Mouse (Mus musculus): ENCODE measurements around the gene Bcl2.
"Not testable (repeated sequence)": the region's sequence is repeated elsewhere in the genome, so short reads cannot be mapped to it uniquely, and the experiment has no call there.

Bcl2 gene

DNA sequence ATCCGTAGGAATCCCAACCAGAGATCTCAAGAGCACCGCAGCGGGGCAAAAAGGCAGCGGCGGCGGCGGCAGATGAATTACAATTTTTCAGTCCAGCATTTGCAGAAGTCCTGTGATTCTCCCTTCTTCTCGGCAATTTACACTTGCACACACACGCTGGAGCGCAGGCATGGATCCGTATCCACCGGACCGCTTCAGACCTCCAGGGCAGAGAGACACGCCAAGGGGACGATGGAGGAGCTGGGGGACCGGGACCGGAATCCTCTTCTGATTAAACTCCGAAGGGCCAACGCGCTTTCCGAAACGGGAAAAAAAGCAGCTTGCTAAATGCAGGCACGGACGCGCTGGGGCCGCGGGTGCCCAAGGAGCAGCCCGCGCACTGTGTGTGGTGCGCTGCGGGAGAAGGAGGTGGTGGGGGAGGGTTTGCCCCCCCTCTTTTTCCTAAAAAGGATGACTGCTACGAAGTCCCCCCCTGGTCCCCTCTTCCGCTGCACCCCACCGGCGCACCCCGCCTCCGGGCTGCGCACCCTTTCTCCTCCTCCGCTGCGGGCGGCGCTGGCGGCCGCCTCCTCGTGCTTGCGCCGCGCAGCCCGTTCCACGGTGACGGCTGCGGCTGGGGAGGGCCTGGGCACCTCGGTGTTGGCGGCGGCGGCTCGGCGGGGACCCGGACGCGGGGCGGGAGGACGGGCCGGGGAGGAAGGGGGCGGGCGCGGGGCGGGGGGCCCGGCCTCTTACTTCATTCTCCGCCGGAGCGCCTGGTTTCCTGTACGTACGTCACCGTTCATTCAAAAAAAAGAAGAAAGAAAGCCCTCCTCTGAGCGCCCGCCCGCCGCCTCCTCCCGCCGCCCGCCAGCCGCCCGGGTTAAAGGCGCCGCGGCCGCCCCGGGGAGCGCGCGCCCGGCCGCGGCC is at the start of gene Bcl2:
Gene Bcl2 (minus strand): TSS at position 654 of the 909 bp plus-strand sequence.
- DNase-seq (ENCODE audit: low spot score), result peak; percentile 53

DNA sequence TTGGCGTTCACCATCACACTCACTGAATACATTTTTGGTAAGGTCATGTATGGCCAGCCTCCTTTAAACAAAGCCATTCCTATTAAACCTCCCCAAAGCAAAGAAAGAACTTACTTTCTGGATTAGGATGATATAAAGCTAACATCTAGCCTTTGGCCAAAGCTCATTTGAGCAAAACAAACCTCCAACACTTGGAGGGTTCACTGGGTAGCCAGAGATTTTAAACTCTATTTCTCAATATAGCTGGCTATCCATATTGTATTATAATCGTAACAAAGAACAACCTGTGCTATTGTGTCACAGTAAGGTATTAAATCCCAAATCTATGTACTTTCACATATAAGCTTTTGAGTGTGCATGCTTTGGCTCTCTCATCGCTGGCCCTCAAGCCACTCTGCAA is 46.7 kb upstream of the Bcl2 start:
- no peak for DNase-seq (ENCODE audit: low spot score)

DNA sequence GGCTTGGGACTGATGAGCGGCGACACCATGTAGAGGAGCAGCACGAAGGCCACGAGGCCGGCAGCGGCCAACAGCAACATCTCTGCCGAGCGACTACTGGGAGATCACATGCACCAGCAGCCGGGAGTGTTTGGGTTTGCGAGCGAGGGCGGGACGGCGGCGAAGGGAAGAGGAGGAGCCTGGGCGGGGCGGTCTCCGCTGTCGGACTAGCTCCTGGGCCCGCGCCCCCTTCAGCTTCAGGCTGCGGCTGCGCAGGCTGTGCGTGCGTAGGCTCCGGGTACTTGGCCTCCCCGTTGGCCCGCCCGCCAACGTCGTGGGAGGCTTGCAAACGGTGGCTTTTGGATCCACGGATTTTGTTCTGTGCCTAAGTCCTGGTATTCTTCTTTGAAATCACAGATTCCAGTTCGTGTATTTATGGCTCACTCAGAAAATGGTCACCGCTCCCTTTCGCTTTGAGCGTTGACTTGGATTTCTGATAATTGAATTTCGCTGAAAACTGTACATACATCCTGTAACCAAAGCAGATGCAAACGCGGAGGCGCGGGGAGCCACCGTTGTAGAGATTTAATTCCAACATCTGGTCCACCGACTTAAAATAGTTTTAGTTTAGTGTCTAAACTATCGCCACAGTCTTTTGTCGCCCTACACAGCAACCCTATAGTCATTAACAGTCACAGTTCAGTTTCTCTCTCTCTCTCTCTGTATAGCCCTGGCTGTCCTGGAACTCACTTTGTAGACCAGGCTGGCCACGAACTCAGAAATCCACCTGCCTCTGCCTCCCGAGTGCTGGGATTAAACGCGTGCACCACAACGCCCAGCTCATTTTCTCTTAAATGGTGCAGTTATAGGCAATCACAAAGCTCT is 45.7 kb upstream of the Bcl2 start, which contains the start of gene Kdsr:
Gene Kdsr (minus strand): TSS at position 156 of the 864 bp plus-strand sequence.
- DNase-seq (ENCODE audit: low spot score), result peak; percentile 94

DNA sequence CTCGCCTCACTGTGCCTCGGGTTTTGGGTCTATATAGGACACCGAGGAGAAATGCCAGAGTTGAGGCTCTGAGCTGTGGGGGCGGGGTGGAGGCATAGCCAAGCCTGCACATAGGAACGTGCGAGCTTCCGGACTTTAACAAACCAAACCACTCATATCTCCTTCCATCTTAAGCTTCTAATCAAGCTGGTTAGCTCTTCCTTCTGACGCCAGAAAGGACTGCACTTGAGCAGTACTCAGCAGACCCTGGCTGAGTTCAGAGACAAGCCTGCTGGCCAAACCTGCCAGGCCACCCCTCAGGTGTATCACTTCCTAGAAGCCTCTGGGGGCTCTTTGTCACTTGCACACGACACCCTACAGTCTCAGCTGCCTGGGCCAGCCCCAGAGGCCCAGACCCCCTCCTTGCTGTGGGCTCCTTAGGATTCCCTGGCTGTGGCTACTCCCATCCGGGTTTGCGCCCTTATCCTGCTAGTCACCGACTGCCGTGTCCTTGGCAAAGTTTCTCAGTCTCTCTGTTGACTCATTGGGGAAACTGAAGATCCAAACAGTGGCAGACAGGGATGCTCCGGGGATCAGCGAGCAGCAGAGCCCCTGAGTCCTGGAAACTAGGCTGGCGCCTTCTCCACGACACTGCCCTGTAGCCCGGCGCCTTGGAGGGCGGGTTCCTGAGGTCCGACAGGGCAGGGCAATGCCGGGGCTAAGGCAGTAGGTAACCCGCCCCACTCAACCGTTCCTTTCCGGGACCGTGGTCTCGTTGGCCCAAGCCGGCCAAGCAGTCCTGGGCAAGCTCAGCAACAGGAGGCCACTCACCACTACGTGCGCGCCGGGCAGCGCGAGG is 44.9 kb upstream of the Bcl2 start:
- DNase-seq (ENCODE audit: low spot score), result peak; percentile 27

DNA sequence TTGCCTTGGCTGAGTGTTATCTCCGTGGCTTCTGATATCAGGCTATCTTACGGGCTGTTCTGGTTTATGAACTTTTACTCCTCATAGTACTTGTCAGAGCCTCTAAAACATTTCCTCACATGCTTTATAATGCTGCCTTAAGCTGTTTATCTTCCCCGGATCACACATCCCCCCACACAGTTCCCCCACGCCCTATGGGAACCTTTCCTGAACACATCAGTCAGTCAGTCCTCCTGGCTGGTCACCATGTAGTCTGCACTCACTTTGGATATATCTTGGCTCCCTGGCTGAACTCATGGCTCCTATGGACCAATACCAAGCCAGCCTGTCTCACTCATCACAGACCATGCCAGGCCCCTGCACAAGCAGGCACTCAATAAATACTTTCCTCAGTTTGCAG is 42.6 kb upstream of the Bcl2 start:
- no peak for DNase-seq (ENCODE audit: low spot score)

DNA sequence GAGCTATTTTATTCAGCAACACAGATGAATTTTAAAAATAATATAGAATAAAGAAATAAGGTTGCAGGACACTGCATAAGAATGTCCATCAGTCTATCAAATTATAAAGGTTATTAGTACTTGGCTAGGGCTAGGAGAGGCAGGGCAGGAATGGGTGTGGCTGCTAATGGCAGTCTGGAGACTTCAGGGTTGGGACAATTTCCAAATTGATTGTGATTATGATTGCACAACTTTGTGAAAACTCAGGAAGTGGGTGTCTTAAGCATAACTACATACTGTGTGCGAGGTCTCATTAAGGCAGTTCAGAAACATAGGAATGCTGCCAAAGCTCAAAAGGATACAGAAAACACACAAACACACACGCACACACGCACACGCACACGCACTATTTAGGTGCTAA is 37.9 kb upstream of the Bcl2 start:
- no peak for DNase-seq (ENCODE audit: low spot score)

DNA sequence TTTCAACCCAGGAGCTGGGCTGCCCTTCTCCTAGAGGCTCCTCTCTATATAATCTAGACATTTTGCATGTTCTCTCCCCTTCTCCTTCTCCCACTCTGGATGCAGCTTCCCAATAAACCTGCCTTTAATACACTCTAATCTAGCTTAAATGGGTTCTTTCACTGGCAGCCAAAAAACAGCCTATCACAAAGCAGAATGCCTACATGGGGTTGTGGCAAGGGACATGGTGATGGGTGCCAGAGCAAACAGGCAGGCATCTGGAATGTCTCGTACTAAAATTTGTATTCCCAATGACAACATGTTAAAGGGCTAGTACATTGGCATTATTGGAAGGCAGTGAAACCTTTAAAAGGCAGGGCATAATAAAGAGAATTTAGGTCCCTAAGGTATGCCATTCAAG is 36.6 kb upstream of the Bcl2 start:
- no peak for DNase-seq (ENCODE audit: low spot score)

DNA sequence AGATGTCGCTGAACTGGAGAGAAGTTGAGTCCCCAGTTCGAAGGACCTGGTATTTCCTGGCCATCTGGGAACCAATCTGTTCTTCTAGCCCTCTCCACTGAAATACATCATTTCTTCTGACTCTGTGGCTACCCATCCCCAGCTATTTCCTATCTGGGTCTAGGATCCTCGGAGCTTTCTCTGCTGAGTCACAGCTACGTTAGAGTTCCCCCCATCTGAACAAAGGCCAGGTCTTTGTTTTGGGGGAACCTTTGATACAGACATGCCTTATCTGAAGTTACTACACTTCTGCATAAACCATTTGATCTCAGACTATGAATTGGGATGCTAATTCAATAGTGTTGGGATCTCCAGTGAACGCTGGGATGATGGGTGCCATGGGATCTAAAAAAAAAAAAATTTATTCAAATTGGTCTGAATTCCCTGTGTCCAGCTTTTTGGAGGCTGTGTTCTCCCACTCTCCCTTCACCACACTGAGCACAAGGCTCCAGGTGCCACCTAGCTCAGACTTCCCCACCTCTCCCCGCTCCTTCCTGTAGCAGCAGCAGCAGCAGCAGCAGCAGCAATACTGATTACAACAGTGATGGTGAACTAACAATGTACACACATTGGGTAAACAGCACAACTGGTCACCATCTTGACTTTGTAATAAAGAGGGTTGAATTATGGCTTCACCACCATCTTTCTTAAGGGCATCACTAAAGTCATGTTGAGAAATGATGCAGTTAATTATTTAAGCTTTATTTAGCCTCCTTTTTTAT is 34.7 kb upstream of the Bcl2 start:
- no peak for DNase-seq (ENCODE audit: low spot score)

DNA sequence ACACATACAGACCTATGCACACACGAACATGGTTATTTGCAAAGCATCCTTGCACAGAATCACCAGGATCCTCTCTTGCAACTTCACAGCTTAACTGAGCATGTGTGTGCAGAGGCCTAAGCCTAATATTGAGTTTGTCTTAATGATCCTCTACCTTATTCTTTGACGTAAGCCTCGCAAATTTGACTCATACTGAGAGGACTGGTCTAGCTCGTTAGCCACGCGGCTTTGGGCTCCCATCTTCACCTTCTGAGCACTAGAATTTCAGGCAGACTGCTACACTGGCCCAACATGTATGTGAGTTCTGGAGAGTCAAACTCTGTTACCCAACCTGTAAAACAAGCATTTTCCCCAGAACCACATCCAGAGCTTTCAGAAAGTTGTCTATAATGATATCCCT is 28.9 kb upstream of the Bcl2 start:
- no peak for DNase-seq (ENCODE audit: low spot score)

DNA sequence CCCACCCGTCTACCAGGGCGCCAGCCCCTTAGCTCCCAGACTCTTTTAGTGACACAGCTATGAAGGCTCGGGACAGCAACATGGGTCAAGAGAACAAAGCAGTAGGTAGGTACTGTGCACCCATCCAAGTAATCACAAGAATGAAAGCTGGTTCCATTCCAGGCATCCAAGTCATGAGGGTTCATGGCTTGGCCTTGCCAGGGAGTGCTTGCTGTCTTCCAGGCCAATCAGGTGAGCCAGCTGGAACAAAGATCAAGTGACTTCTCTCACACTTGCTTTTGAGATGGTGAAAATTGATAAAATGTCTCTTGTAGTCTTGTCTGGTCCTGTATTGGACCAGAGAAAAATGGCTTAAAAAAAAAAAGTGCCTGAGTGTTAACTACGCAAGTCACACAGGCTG is 26.7 kb upstream of the Bcl2 start:
- no peak for DNase-seq (ENCODE audit: low spot score)

DNA sequence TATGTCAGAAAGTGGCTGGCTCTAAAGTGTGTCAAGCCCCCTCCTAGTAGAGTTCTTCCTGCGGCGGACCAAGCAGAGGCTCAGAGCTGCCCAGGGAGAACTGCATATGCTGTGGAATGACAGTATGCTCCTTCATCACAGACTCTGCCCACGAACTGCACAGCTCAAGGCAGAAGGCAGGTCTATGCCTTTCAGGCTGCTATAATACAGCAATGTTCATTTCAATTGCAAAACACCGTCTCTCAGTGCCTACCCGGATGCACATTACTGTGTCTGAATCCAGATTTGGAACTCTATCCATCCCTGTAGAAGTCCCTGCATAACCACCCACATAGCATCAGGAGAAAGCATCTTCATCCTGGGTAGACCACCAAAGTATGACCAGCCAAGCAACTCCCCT is 25.7 kb upstream of the Bcl2 start:
- no peak for DNase-seq (ENCODE audit: low spot score)

DNA sequence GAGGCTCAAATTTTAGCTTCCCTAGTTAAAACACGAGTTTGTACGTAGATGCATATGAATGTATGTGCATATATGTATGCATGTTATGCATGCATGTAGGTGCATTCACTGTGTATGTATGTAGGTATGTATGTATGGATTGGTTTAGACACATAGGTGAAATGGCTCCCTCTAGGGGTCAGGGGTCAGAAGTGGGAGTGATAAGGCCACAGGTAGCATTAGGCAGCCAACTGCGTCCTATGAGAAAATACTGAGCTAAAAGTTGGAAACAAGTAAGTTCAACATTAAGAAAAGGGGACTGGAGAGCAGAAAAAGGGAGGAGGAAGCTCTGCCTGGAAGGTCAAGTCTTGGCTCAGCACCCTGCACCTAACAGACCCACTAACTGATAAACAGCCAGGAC is 24.0 kb upstream of the Bcl2 start:
- no peak for DNase-seq (ENCODE audit: low spot score)

DNA sequence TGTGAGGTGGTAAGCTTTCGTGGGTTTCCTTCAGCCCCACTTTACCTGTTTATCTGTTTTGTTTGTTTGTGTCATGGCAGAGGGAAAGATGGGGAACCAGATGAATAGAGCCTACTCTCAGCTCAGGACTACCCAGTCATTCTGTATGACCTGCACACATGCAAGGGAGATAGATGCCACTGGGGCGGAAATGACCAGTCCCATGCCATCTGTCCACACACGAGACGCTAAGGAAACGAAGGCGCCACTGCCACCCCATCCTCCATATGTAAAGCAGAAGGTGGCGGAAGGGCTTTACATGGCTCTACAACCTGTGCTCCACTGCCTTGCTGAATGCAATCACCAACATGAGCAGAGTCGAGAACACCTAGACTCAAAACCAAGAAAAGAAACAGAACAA is 22.1 kb upstream of the Bcl2 start:
- DNase-seq (ENCODE audit: low spot score), result no peak

DNA sequence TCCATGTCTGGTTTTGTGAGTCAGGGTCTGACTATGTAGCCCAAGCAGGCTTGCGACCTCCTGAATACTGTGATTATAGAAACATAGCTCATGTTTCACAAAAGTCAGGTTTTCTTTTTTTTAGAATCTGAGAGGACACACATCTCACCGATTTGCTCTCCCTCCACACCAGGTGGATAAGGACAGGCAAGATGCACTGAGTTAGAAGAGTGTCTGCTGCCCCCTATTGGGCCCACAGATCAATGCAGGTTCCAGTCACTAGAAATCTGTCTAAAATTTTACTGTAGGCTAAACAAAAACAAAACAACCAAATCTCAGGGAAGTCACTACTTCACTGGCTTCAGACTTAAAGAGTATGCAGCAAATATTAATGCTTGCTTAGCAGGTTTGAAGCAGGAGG is 21.5 kb upstream of the Bcl2 start:
- no peak for DNase-seq (ENCODE audit: low spot score)

DNA sequence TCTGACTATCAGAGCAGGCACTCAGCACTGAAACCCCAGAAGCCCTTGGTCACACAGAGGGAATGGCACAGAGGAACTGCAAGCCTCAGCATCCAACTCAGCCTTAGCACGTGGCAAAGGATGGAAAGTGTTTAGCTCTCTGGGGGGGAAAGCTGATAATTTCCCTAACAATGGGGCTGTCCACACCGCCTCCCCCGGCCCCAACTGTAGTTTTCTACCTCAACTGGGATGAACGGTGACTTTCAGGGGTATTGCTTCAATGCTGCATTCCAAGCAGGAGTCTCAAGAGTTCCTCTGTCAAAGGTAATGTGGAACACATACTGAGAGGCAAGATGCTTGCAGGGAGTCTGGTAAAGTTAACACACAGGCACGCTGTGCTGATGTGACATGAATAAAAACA is 8.0 kb upstream of the Bcl2 start:
- DNase-seq (ENCODE audit: low spot score), result no peak

DNA sequence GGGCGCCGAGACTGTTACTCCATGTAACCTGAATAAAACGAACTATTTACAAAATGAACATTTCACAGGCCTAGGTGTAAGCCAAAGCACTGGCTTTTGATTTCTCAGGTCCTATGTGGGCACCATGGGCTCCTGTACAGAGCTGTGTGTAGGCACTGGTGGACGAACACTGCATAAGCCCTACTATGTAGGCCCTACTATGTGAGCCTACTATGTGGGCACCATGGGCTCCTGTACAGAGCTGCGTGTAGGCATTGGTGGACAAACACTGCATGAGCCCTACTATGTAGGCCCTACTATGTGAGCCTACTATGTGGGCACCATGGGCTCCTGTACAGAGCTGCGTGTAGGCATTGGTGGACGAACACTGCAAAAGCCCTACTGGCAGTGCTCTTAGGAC is 3.7 kb upstream of the Bcl2 start:
- not testable (repeated sequence) for DNase-seq (ENCODE audit: low spot score)

DNA sequence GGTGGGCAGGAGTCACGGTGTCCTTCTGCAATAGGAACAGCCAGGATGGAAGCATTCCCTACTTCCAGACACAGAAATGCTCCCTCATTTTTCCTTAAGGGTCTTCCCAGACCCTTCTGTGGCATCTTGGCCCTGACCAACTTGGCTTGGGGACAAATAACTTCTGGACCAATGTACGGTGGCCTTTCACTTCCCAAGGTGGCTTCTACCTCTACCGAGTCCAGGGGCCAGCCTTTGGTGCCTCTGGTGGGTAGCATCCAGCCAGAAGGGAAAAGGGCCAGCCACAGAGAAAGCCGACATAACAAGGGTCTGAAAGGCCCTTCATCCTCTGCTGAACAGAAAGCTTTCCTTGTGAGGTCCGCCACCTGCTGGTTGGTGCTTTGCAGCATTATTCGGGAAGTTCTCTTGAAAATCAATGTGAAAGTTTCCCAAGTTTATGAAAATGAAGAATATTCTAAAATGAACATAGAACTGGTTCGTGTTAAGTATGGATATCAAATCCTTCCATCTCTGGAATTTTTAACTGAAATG is 3.1 kb upstream of the Bcl2 start:
- no peak for DNase-seq (ENCODE audit: low spot score)

DNA sequence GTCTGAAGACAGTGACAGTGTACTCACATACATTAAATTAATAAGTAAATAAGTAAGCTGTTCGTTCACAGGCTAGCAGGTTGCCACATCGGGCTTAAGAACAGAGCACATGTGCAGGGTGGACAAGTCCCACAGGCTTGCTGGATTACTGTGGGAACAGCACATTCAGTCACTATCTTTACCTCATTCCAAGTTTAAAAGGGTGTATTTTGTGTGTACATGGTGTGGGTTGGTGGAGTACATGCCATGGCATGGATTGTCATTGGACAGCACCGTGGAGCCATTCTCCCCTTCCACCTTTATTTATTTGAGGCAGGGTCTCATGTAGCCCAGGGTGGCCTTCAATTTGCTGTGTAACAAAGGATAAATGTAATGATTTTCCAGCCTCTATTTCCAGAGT is 2.1 kb upstream of the Bcl2 start:
- DNase-seq (ENCODE audit: low spot score), result no peak

DNA sequence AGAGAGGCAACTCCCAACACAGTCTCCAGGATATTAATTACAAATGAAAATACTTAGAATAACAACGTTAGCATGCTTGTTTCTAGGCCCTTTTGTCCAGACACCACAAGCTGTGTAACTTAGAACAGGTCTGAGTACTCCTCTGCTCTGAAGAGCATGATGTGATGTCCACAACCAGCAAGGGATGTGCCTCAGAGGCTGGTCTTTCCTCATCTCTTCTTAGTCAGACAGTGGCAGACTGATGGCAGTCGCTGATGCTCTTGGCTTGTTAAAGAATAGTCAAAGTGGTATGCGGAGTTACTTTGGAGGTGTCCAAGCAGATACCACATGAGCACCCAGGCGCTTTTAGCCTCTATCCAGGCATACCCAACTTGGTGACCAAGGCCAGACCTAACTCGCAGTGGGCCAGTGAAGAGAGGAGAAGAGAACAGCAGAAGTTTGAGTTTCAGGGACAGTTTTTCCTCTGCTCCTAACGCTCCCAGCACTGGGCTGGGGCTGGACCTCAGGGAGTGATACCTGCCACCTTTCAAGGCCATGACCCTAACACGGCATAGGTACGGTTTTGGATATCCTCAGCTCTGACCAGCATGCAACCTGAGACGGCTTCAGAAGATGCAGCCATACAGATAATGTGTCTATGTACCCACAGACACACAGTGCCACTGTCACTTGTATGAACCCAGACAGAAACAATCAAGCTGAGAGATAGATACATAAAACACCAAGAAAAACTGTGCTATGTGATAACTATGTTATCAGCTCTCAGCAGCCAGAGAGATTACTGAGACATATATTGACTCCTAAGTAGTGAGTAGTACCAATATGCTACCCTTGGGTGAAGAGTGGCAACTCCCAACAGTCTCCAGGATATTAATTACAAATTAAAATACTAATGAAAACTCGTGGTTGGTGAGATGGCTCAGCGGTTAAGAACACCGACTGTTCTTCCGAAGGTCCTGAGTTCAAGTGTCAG is 1.3 kb upstream of the Bcl2 start:
- DNase-seq (ENCODE audit: low spot score), result no peak

DNA sequence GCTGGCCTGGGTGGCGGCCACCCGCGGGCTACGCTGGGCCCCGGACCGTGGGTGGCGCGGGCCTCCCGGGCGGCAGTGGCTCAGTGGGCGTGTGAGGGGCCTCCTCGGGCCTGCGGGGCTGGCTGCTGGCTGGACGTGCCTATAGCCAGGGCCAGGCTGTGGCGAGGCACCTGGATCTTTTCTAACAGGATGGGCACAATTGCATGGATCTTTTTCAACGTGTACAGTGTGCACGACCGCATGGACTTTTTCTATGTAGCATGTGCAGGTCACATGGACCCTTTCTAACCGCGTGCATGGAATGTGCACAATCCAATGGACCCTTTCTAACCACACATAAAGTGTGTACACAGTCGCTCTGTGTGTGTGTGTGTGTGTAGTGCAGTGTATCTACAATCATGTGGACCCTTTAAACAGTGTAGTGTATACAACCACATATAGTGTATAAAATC is 482 bp upstream of the Bcl2 start:
- DNase-seq (ENCODE audit: low spot score), result no peak
